Mouse (Mus musculus): ENCODE measurements around the gene Gbe1.
A peak's percentile ranks its signal among the peaks of the same experiment; 100 is the strongest.

The Gbe1 gene

DNA sequence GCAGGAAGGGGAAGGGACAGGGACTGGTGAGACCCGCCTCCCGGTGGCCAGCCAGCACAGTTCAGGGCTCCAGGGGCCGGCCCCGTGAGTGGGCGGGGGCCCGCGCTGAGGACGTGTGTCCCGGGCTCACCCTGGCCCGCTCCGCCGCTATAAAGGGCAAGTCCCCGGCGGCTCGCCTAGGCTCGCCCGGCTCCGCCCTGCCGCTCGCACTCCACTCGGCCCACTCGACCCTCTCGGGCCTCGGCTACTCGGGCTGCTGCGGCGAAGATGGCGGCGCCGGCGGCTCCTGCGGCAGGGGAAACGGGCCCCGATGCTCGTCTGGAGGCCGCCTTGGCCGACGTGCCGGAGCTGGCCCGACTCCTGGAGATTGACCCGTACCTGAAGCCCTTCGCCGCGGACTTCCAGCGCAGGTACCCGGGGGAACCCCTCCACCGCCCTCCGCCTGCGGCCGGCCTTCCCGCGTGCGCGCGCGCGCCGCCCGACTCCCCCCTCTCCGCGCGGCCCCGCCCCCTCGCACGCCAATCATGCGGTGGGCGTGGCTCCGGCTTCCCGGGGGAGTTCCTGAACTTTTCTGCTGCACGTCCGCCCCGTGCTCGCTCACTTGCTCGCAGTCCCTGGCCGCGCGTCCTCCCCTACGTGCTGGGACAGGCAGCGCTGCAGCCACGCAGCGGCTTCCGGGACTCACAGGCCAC, at the start of gene Gbe1:
TSS of gene Gbe1 (plus strand) at position 64 of the 692 bp plus-strand sequence.
- DNase-seq (ENCODE audit: low read depth, low spot score), result peak; percentile 62

DNA sequence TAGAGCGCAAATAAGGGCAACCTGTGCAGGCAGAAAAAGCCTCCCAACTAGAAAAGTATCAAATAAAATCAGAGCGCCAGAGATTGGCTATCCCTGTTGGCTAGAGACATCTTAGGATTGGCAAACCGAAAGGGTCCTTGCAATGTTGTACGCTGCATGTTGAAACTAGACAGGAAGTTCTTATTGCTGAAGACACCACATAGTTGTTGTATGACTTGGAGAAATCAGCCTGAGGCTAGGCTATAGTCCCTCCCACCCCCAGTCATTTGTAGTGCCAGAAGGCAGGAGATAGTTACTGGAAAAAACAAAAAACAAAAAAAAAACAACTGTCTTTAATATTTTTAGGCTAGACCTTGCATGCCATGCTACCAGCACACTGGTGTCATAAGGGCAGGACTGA, 3.1 kb upstream of the Gbe1 start:
- no peak for DNase-seq (ENCODE audit: low read depth, low spot score)

DNA sequence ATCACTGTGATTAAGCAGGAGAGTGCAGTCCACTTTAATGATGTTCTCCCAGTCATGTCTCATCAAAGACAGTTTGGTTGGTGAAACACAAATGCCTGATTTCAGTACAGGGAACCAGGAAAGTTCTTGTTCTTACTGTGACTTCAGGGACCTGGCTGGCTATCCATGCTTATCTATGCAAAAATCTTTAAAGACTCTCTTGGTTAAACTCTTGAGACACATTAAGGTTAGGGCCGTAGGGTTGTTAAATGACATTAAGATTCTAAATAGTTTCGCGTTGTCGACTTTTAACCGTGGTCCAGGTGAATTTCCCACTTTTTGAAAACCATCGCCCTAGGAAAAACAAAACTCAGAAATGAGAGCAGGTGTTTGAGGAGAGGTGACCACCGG, 258 bp upstream of the Gbe1 start:
- DNase-seq (ENCODE audit: low read depth, low spot score), result no peak

DNA sequence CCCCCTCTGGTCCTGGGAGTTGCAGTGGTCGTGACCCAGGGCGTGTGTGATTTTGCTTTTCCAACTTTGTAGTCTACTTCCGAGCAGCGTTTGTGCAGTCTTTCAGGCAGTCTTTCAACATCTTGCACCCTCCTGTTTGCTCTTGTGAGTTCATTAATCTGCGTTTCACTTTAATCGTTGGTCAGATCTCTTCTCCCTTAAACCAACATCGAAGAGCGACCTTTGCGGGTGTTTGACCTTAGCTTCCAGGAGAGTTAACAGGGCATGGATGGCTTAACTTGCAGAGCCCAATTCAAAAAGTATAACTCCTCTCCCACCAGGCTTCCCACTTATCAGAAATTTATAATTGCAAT, 805 bp downstream of the Gbe1 start:
- no peak for DNase-seq (ENCODE audit: low read depth, low spot score)

DNA sequence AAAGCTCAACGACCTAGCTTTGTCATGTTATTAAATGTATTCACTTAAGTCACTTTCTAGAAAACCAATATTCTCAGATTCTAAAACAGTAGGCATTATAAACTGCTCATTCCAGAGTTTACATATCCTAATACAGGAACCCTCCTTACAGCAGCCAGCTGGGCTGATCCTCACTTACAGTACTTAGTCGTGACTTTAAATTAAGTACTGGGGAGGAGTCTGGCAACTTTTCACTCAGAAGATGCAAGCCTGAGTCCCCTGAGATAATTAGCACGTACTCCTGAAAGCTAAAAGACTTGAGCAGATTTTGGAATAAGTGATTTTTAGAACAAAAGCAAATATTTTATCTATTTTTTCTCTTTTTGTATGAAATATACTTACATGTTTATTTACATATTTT, 1.5 kb downstream of the Gbe1 start:
- DNase-seq (ENCODE audit: low read depth, low spot score), result no peak

DNA sequence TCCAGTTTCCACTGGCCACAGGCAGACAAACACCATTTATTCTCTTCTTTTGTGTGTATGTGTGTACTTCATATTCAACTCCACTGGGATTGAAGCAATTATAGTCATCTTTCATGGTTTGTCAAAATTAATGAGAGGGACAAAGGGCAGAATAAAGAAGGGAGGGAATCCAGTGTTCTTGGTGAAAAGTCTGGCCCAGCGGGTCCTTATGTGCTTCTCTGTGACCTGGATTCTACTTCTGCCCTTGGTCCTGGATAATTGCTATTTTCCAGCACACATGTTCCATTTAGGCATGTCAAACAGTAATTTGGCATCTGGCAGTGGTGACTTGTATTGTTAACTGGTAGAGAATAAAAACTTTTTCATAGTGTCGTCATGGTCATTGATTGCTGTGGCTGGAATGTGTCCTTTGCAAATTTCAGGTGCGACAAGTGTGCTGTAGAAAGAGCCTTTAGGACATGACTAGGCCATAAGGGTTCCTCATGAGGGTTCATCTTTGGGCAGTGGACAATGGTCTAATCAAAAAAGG, 2.2 kb downstream of the Gbe1 start:
- no peak for DNase-seq (ENCODE audit: low read depth, low spot score)

DNA sequence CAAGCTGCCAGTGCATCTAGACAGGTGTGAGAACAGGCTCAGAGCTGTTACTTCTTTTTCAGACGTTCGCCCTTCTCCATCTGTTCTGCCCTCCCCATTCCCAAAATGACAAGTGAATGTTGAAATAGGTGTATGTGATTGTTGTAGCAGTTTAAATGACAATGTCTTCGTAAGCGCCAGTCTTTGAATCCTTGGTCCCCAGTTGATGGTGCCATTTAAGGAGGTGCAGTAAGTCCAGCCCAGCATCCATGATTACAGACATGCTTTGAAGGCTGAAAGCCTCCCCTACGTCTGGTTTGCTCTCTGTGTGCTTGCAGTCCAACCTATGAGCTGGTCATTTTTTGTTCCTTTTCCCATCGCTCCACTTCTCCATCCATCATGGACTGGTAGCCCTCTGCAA, 5.6 kb downstream of the Gbe1 start:
- no peak for DNase-seq (ENCODE audit: low read depth, low spot score)

DNA sequence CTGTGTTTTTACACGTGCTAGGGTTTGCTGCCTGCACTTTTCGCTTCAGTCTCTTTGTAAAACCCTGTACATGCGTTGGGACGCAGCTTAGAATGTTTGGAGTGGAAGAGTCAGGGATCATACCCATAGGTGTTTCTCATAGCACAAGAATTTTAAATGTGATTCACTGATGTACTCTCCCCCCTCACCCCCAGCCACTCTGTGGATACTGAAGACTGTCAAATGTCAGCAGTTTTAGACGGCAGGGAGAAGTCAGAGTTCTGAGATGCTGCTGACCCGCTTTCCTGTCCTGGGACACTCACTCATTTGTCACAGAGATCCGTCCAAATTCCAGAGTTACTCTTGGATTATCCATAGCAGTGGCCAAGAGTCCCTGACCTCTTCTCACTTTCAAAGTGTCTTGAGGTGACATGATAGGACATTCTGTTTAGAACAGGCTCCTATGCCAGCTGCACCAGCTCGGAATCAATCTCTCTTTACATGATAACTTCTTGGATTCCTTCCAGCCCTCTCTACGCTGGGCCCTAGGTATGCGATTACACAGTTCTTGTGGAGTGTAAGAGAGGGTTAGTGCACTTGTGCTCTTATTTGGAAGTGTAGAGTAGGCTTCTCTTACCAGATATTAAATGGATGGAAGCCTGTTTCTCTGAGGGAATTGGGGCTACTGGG, 7.0 kb downstream of the Gbe1 start:
- no peak for DNase-seq (ENCODE audit: low read depth, low spot score)

DNA sequence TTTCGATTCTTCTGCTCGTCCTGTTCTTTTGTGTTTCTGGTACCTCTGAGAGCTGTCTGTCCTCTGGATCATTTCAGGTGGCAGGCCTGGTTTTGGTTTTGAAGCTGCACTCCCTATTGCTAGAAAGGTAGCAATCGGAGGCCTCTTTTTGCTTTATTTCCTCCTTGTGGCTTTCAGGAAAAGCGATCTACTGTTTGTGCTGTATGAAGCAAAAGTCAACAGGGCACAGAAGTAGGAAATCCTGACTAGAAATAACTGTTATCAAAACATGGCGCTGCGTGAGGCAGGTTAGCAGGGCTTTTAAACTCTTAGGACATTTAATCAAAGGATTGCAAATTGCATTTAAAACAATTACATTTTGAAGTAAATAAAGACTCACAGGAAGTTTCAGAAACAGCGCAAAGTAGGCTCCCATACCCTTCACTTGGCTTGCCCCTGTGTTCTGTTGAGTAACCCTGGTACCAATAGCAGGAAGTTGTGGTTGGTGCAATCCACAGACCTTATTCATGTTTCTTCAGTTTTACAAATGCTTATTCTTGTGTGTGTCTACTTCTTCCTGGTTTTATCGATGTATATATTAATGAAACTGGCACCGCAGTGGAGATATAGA, 12.7 kb downstream of the Gbe1 start:
- DNase-seq (ENCODE audit: low read depth, low spot score), result no peak

DNA sequence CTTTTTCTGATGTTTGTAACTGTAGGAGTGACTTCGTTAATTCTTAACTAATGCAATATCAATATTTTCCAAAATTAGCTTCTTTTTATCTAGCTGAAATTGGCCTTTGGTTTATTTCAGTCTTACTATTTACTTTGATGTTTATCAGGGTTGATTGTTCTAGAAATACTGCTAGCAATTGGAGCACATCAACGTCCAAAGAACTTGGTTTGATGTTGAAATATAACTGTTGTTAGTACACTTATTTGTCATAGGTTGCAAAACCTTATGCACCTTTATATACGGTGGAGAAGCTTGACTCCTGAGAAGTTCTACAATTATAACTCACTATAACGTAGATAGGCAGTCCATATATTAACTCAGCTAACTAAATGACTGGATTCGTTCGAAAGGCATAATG, 14.8 kb downstream of the Gbe1 start:
- DNase-seq (ENCODE audit: low read depth, low spot score), result no peak

DNA sequence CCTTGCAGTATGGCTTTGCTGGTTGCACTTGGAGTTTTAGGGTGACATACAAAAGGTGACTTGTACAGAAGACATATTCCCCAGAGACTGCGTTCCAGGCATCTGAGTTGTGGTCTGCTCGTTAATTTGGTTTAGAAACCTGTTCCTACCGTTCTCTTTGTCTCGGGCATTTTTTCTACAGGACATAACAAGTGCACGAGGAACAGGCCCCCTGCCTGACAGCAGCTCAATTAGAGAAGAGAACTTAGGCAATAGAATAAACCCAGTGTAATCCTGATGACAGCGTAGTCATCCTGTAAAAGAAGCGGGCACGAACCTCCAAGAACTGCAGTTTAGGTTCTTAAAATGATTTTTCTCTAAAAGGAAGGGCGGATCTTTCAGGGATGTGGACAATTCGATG, 15.3 kb downstream of the Gbe1 start:
- no peak for DNase-seq (ENCODE audit: low read depth, low spot score)

DNA sequence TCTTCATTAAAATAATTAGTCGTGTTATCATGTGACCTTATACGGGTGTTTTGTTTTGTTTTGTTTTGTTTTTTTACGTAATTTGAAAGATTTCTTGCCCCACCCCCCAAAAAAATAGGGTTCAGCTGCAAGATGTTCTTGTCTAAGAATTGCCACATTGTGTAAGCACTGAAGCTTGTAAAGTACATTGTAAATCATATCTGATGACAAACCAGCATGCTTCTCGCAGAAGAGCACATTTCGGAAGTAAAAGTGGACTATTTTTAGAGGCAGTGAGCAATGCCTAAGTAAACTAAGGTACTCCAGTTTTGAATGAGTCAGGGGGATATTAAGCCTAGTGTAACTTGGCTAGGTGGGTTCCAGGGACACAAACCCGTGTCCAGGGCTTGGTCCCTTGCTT, 15.7 kb downstream of the Gbe1 start:
- DNase-seq (ENCODE audit: low read depth, low spot score), result no peak

DNA sequence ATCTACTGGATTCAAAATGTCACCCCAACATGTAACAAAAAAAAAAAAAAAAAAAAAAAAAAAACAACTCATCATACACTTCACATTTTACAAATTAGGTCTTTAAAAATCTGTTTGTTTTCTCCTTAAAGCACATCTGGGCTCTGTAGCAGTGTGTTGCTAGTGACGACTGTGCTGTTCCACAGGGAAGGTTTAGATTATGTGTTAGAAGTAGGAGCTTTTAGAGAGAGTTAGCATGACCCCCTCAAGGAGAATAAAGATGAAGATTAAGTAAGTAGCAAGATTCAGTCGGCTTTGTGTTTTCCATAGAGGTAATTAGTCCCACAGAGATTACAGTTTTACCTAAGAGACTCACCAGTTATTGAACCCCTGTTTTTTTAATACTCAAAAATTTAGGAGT, 16.3 kb downstream of the Gbe1 start:
- DNase-seq (ENCODE audit: low read depth, low spot score), result no peak

DNA sequence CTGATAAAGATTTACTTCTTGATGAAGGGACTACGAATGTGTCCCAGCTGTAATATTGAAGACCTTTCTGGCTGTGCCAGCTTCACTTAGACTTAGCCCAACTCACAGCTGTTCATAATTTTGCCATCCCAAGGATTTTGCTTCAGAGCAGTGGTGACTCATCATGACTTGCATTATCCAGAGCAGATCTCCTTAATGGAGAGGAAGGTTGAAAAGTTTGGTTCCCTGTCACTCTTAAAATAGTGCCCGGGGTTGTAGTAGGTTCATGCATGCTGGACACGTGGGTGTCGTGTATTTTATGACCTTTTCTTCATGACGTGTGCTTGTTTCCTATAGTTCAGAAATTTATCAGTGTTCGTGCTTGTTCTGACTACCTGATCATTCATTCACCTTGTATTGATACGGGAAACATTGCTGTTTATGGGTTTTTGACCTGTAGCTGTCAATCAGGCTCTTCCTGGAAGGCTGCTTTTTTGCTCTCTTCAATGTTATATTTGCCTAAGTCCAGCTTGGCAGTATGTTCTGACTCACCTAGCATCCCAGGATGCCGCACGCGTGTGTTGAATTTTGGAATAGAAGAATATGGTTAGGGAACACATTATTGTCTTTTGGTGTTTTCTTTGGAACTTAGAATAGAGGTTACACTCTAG, 17.0 kb downstream of the Gbe1 start:
- no peak for DNase-seq (ENCODE audit: low read depth, low spot score)

DNA sequence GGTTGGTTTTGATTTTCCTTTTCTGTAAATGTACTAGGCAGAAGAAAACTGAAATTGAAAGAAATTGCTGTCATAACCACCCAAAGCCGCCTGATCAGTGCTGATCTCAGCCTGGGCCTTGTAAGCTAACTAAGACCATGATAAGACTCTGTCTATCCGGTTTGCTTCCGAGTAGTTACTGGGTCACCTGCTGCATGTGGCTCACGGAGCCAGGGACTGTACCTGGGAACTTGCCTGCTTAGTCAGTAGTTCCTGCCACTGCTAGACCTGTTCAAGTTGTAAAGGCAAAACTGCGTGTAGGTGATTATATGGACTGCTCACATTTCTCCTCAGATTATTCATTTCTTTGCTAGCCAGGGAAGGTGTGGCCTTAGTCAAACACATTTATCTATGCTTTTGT, 21.1 kb downstream of the Gbe1 start:
- no peak for DNase-seq (ENCODE audit: low read depth, low spot score)

DNA sequence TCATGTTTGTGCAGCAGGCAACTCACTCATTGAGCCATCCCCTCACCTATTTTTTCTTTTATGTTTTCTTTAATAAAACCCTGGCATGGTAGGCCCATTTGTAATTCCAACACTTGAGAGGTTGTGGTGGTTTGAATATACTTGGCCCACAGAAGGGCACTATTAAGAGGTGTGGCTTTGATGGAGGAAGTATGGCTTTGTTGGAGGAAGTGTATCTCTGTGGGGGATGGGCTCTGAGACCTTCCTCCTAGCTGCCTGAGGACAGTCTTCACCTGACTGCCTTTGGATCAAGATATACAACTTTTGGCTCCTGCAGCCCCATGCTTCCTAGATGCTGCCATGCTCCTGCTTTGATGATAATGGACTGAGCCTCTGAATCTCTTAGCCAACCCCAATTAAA, 21.7 kb downstream of the Gbe1 start:
- no peak for DNase-seq (ENCODE audit: low read depth, low spot score)

DNA sequence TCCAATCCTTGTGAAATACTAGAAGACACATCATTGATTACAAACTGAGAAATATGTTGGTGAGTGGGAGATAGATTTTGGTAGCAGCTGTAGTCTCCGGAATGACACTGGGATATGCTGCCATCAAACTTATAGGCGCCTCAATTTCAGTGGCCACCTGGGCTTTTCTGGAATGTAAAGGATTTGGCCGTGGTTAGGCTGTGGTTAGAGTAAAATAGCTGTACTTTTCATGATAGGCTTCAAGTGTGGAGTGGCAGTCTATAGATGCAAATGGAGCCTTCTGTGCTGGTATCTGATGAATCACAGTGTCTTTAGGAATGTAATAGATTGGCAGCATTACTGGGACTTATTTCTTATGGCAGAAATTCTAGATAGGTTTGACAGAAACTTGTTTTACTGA, 23.9 kb downstream of the Gbe1 start:
- DNase-seq (ENCODE audit: low read depth, low spot score), result no peak

DNA sequence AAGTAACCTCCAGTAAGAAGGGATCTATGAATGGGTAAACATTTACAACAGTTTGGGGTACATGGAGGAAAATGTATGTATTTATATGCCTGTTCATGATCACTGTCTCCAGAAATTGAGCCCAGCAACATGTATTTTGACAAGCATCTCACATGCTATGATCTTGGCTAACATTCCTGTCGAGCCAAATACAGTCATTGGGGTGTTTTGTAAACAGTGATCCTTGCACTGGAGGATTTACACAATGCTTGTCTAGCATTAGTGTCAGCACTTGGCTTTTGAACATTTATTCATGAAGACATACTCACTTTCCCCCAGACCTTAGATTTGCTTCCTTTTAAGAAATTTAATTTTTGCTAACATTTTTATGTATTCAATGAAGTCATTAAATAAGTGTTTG, 30.7 kb downstream of the Gbe1 start:
- DNase-seq (ENCODE audit: low read depth, low spot score), result no peak

DNA sequence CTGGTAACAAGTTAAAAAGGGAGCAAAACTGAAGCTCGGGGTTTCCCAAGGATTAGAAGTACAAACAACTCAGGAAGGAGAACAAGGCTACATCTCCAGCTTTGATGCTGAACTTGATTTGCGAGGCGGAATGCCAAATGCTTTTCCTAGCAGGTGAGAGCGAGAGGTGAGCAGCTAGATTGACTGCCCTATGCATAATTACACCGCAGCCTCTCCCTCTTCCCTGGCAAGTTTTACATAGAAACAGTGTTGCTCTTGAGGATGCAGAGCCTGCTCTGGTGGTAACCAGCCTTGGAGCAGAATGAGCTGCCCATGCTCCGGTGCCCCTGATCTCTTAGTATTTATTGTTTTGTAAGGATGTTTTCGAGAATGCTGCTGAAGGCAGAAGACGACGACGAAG, 31.9 kb downstream of the Gbe1 start:
- no peak for DNase-seq (ENCODE audit: low read depth, low spot score)

DNA sequence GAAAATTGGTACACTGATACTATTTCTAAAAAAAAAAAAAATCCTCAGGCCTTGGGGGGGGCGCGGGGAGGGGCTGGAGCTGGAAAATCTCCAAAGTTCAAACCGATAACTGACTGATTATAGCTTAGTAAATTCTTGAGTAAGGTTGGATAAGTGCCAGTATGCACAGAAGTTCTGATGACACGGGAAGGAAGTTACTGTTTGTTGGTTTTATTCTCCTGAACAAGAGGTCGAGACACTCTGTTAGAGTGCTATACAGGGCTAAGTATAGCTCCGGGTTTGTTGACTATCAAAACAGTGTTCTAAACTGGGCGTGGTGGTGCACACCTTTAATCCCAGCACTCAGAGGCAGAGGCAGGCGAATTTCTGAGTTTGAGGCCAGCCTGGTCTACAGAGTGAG, 36.3 kb downstream of the Gbe1 start:
- no peak for DNase-seq (ENCODE audit: low read depth, low spot score)

DNA sequence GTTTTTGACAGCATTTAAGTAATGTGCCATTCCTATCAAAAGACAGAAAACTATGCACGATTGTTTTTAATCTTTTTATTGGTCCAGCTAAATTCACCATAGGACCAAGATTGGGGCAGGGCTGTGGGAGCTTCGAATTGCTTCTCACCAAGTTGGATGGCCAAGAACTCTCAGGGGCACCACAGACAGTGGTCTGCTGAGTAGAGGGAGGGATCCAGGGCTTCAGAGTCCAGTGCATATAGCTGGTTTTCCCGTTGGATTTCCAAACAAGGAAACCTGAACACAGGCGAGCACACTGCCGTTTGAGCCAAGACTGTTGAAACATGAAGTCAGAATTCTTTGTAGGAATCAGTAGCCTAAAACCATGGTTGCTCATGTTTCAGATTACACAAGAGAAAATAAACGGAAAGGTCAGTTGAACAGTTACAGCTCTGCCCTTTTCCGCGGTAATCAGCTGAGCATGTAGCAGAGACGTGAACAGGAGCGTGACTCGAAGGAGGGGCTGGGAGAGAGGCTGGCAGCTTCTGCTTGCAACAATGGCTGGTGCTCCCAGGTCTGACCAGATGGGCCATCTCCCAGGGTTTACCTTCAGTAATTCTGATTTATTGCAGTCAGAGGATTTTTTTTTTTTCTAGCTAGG, 38.0 kb downstream of the Gbe1 start:
- DNase-seq (ENCODE audit: low read depth, low spot score), result no peak

DNA sequence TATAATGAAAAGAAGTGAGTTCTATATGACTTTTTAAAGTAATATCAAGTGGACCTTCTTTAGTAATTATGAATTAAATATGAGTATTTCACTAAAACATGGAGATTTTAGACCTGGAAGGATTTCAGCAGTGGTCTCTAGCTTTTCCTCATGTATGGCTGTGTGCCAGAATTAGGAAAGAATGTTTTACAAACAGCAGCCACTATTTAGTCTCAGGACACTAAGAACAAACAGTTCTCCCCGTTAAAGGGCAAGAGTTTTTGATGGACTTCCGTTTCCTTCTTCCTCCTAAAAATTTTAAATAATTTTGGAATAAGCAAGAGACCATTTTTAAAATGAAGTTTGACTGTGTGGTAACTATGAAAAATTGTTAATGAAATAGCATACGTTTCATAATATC, 38.8 kb downstream of the Gbe1 start:
- DNase-seq (ENCODE audit: low read depth, low spot score), result no peak

Measured in WW6 (cell line).